Mouse (Mus musculus): ENCODE results near the gene Itpr2.

DNA sequence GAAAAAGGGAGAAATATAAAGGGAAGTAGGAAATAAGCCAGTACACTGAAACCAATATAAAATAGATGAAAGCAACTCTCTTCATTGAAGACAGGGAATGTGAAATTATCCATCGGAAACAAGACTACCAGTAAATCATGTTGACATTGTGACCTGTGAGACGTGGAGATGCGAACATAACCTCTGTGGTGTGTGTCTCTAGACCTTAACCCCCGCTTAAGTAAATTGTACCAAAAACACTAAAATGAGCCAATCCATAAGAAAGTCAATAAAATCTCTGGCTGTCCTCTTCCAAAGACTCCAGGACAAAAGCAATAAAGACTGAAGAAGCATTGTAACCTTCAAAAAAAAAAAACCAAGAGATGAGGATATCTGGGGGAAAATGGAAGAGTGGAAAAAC, 31.6 kb downstream of the Itpr2 start:
- TF ChIP-seq CTCF (IDR thresholded peaks at IDR 0.05; ENCODE audit: low read depth, low read length) (no peak), POLR2A (IDR thresholded peaks at IDR 0.05; ENCODE audit: borderline replicate concordance, low read depth, low read length) (no peak)
